In the genomic region with DNA sequence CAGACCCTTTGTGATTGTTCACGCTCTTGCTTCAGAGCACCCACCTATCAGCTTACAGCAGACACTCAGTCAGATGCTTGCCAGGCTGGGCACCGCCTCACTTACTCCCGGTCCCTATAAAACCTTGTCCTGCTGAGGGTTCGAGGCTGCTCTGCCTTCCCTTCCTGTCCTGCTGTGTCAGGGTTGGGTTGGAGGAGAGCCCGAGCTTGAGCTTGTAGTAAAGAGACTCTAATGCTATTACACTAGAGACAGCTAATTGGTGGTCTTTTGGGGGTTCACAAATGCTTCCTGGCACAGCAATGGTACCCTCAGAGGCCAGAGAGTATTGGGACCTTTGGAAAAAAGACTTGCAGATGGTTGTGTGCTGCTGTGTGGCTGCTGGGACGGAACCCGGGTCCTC, we compare ENCODE assay signal across 10 mouse cellular contexts.
"Had no signal": no experiment of that assay in that cellular context is flagged by ENCODE, and none has a peak within 500 bp of the region (broad histone marks: within the 10 kb centered on the region; RNA-seq: fewer than 3 reads in every experiment).

No protein-coding gene starts in this region.

- H3K9me3 ChIP-seq: liver, embryonic 13.5 days had no signal

- H3K9ac ChIP-seq: liver, embryonic 13.5 days had no signal

- H3K4me3 ChIP-seq: liver, embryonic 13.5 days had no signal

- H3K27me3 ChIP-seq: liver, embryonic 13.5 days had no signal

- H3K4me1 ChIP-seq: liver, embryonic 13.5 days had no signal

- H3K27ac ChIP-seq: liver, embryonic 13.5 days had no signal

- H3K4me2 ChIP-seq: liver, embryonic 13.5 days; midbrain, embryonic 11.5 days had no signal

- DNase-seq: kidney, postnatal 14 days; kidney, postnatal 4 days; liver, embryonic 13.5 days; lung, adult 2 months; lung, postnatal 14 days; lung, postnatal 4 days; midbrain, embryonic 14.5 days; thymus, adult 18-20 months; thymus, postnatal 36 days had no signal

- H3K36me3 ChIP-seq: liver, embryonic 13.5 days had no signal
